Mouse (Mus musculus) forebrain, embryonic 14.5 days (tissue): Measurements from ENCODE around the gene Gm10803. TPM values are rescaled to one million over a fixed set of nuclear protein-coding genes. Genes with fewer than 3 reads are reported as not detected.

ENCODE experiments used
- ATAC-seq: fragments of 200-750 bp; cut with Nextera tagmentation; 2 replicates; pipeline ENCODE4 v1.8.0; 2017; ENCODE audit warnings: mild to moderate bottlenecking, moderate library complexity
- DNase-seq: peaks from one replicate; pipeline ENCODE4 v3.0.0-alpha.2; 2015; ENCODE audit warnings: low spot score
- H3K27ac ChIP-seq: fragments of 300-500 bp; sonication (generic); 2 replicates; pipeline ENCODE4 v1.5.1; 2014; ENCODE audit warnings: low read depth, mild to moderate bottlenecking, control low read depth, low read length, moderate library complexity
- H3K27me3 ChIP-seq: fragments of 300-500 bp; sonication (generic); replicated peaks from 2 replicates; pipeline ENCODE4 v1.6.1; 2014; ENCODE audit warnings: low read length, control low read depth, mixed read lengths; ENCODE audit not compliant: control insufficient read depth, insufficient read depth
- H3K36me3 ChIP-seq: fragments of 300-500 bp; sonication (generic); 2 replicates; pipeline ENCODE4 v1.6.1; 2014; ENCODE audit warnings: low read length, control low read depth; ENCODE audit not compliant: control insufficient read depth, insufficient read depth
- H3K4me1 ChIP-seq: fragments of 300-500 bp; sonication (generic); 2 replicates; pipeline ENCODE4 v1.6.1; 2014; ENCODE audit warnings: antibody characterized with exemption, low read length, control low read depth; ENCODE audit not compliant: control insufficient read depth, insufficient read depth
- H3K4me2 ChIP-seq: fragments of 300-500 bp; sonication (generic); 2 replicates; pipeline ENCODE4 v1.6.1; 2014; ENCODE audit warnings: mild to moderate bottlenecking, control low read depth, low read length
- H3K4me3 ChIP-seq: fragments of 300-500 bp; sonication (generic); 2 replicates; pipeline ENCODE4 v1.5.1; 2014; ENCODE audit warnings: low read depth, low read length, control low read depth
- H3K9ac ChIP-seq: fragments of 300-500 bp; sonication (generic); 2 replicates; pipeline ENCODE4 v1.6.1; 2014; ENCODE audit warnings: mild to moderate bottlenecking, low read length, control low read depth, moderate library complexity
- H3K9me3 ChIP-seq: fragments of 300-500 bp; sonication (generic); replicated peaks from 2 replicates; pipeline ENCODE4 v1.6.1; 2016; ENCODE audit warnings: low read length, control low read depth, mixed read lengths; ENCODE audit not compliant: control insufficient read depth
- WGBS: fragments of 180-500 bp; shearing (Covaris S2); extraction: QIAGEN DNeasy Blood & Tissue Kit; methylation state at CpG from one replicate; pipeline ENCODE4 v1.1.7; 2014; 5-methylcytosine and 5-hydroxymethylcytosine counted together
- polyA plus RNA-seq: library from polyadenylated mRNA; unstranded; fragments of >200 nt; fragmentation: Nextera tagmentation; extraction: Ambion mirVana; gene quantifications from 2 replicates; pipeline ENCODE4 v1.2.1, GENCODE M21; 2014

Gene Gm10803
- polyA plus RNA-seq, 1 experiment from 2014 or later, result not detected

DNA sequence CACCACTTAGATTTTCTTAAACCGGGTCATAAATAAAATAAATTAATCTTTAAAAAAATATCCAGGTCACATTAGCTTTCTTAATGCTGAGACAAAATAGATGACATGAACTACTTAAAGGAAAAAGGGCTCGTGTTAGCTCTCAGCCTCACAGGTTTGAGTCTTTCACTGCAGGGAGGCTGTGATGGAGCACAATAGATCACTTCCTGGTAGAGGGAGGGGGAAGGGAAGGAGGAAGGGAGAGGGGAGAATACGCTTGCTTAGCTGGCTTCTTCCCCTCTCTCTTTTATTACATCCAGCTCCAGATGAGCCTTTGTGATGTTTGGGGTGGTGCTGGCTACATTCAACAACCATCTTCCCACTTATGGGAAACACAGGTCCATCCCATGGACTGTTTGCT is 20.9 kb downstream of the Gm10803 start:
- Histone ChIP-seq H3K4me2 (no peak overlapping the region), H3K4me3 (no peak overlapping the region), H3K27me3 (no peaks in the 10 kb centered on the region), H3K9ac (no peak overlapping the region), H3K27ac (no peak overlapping the region), H3K9me3 (no peaks in the 10 kb centered on the region), H3K4me1 (no peaks in the 10 kb centered on the region), H3K36me3 (no peaks in the 10 kb centered on the region)
- 39% methylated on average over 3 of the region's 3 CpGs for WGBS
- ATAC-seq (no peak), DNase-seq (no peak)

DNA sequence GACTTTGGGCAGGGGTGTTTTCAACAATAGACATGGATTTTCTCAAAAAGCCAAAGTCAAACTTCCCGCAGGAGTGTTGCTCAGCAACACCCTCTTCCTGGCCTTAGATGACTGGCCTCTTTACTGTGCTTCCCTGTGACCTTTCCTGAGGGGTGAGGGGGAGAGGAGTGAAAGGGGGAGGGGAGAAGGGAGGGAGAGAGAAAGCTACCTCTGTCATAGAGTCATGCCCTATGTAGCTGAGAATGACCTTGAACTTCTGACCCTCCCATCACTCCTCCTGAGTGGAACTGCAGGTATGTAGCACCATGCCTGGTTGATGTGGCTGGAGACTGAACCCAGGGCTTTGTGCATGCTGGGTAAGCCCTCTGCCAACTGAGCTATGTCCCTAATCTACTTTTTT is 25.5 kb downstream of the Gm10803 start:
- no peak for ATAC-seq
- Histone ChIP-seq H3K4me3 (no peak overlapping the region), H3K27ac (no peak overlapping the region), H3K4me2 (no peak overlapping the region), H3K9me3 (no peaks in the 10 kb centered on the region), H3K9ac (no peak overlapping the region), H3K27me3 (no peaks in the 10 kb centered on the region), H3K4me1 (no peaks in the 10 kb centered on the region; the same call in 1 of the 2 replicates), H3K36me3 (no peaks in the 10 kb centered on the region)
- 63% methylated on average over 1 of the region's 1 CpGs for WGBS
- no peak for DNase-seq

DNA sequence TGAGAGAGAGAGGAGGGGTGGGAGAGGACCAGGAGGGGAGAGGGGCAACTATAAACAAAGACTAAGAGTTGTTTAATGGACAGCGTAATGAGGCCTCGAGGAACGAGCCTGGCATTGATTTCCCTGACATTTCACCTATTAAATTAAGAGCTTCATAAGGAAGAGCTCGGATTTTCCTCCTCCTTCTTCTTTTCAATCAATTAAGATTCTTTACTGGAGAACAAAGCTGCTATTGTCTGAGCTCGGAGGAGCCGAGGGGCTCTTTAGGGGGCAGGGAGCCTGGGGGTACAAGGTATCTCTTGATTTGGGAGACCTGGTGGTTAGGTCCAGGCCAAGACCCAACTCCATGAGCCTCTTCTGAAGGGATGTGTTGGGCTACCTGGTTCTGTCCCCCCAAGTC is 27.1 kb downstream of the Gm10803 start:
- no peak overlapping the region for H3K9ac ChIP-seq
- WGBS, result 5% methylated on average over 6 of the region's 6 CpGs
- H3K36me3 ChIP-seq, result no peaks in the 10 kb centered on the region
- H3K27me3 ChIP-seq, result no peaks in the 10 kb centered on the region
- no peak for DNase-seq
- no peaks in the 10 kb centered on the region; the same call in 1 of the 2 replicates for H3K4me1 ChIP-seq
- no peaks in the 10 kb centered on the region for H3K9me3 ChIP-seq
- no peak overlapping the region for H3K27ac ChIP-seq
- H3K4me2 ChIP-seq, result no peak overlapping the region
- H3K4me3 ChIP-seq, result no peak overlapping the region
- ATAC-seq, result no peak

DNA sequence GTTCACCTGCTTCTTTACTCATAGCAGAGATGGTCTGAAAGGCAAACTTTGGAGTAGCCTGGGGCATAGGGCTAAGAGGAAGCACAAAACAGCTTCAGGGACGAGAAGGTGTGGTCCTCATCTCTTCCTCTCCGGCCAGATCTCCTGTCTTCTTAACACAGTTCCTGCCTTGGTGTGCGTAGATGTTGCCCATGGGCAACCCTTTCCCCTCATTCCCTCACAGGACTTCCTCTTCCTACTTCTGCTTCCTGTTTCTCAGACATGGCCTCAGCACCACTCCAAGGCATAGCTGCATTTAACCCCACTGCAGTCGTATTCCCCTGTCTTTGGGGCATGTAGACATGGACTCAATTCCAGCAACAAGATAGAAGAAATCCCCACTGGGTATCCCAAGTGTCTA is 29.5 kb downstream of the Gm10803 start:
- Histone ChIP-seq H3K9ac (no peak overlapping the region), H3K27ac (no peak overlapping the region), H3K27me3 (no peaks in the 10 kb centered on the region), H3K4me2 (no peak overlapping the region), H3K4me1 (no peaks in the 10 kb centered on the region; the same call in 1 of the 2 replicates), H3K4me3 (no peak overlapping the region), H3K36me3 (no peaks in the 10 kb centered on the region), H3K9me3 (no peaks in the 10 kb centered on the region)
- ATAC-seq (no peak), DNase-seq (no peak)
- 77% methylated on average over 4 of the region's 4 CpGs for WGBS

DNA sequence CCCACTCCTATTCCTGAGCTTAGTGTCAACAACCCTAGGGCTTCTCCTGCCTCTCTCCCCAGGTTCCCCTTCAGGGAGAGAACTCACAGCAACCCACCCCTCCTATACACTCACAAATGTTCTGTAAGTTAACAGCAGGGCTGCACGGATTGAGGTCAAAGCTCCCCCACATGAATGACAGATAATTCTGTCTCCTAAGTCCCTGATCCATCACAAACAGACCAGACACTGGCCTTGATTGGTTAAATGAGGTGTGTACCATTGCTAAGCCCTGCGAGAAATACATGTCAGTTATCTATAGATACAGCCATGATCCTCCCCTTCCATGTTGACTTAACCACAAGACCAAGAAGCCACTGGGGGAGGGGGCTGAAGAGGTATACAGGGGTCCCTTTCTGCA is 31.3 kb downstream of the Gm10803 start:
- H3K36me3 ChIP-seq, result no peaks in the 10 kb centered on the region
- no peak for ATAC-seq
- no peaks in the 10 kb centered on the region for H3K9me3 ChIP-seq
- no peak overlapping the region for H3K27ac ChIP-seq
- H3K4me1 ChIP-seq, result no peaks in the 10 kb centered on the region; the same call in 1 of the 2 replicates
- H3K9ac ChIP-seq, result no peak overlapping the region
- no peak overlapping the region for H3K4me3 ChIP-seq
- H3K4me2 ChIP-seq, result no peak overlapping the region
- H3K27me3 ChIP-seq, result no peaks in the 10 kb centered on the region
- DNase-seq, result no peak
- WGBS, result 38% methylated on average over 2 of the region's 2 CpGs

DNA sequence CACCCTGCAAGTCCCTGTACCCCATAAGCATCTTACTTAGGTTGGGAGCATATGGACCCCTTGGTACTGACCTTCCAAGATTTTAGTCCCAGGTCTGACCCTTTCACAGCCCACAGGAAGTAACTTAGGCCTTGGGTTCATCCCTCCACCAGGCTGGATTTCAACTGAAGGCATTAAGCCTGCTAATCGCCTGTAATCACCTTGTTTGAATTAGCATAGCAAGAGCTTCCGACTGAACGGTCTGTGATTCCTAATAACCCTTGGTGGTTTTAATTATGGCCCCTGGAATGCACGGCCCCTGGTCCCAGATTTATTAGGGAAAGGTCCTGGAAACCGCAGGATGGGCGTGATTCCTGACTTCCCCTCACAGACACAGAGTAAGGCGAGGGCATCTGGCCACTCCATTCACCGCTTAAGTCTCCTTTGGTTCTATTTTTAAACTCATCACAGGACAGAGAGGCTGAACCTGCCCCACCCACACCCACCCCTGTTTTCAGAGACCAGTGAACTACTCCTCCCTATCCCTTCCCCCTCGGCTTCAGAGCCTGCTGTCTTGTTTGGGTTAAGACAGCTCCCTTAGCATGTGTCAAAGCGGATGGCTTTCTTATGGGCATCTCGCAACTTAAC is 31.9 kb downstream of the Gm10803 start:
- DNase-seq (no peak), ATAC-seq (no peak)
- no peak overlapping the region for H3K27ac ChIP-seq
- H3K9ac ChIP-seq, result no peak overlapping the region
- no peak overlapping the region for H3K4me3 ChIP-seq
- 19% methylated on average over 11 of the region's 11 CpGs for WGBS
- no peaks in the 10 kb centered on the region for H3K9me3 ChIP-seq
- no peak overlapping the region for H3K4me2 ChIP-seq
- no peaks in the 10 kb centered on the region for H3K4me1 ChIP-seq
- no peaks in the 10 kb centered on the region for H3K27me3 ChIP-seq
- no peaks in the 10 kb centered on the region for H3K36me3 ChIP-seq

DNA sequence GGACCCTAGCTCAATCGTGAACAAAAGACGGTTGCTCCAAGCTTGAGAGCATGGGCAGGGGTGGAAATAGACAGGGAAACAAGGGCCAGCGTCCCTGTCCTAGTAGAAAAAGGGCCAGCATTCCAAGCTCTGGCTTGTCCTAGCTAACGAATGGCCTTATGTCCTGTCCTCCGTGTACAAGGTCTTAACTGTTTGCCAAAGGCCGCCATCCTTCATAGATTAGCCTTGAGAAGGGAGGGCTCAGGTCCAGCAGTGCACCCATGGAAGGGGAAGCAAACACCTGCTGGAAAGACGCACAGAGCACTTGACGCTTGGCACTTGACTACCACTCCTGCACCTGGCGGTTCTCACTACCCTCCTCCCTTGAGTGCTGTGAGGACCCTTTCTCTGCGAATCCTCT is 32.8 kb downstream of the Gm10803 start:
- ATAC-seq (no peak), DNase-seq (no peak)
- no peaks in the 10 kb centered on the region for H3K4me1 ChIP-seq
- no peak overlapping the region for H3K4me2 ChIP-seq
- H3K27ac ChIP-seq, result no peak overlapping the region
- no peaks in the 10 kb centered on the region for H3K9me3 ChIP-seq
- no peaks in the 10 kb centered on the region for H3K36me3 ChIP-seq
- no peak overlapping the region for H3K4me3 ChIP-seq
- H3K27me3 ChIP-seq, result no peaks in the 10 kb centered on the region
- 78% methylated on average over 10 of the region's 10 CpGs for WGBS
- H3K9ac ChIP-seq, result no peak overlapping the region

DNA sequence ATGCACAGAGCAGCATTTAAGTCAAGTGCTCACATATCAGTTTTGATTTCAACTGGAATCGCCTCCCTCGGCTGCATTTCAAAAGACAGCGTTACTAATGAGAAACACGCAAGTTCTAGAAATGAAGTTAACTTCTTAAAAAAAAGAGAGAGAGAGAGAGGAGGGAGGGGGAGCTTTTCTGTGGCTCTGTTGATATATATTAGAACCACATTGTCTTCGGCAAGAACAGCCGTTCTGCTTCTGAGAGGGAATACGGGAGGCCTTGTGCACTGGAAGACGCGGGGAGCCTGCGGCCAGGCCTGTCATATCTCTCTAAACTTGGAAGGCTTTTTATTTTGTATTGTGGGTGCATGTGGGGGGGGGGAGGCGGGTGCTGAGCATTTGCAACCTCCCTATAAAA is 36.8 kb downstream of the Gm10803 start:
- no peak overlapping the region for H3K9ac ChIP-seq
- DNase-seq, result no peak
- no peak overlapping the region for H3K27ac ChIP-seq
- H3K36me3 ChIP-seq, result no peaks in the 10 kb centered on the region
- 76% methylated on average over 11 of the region's 11 CpGs for WGBS
- H3K4me2 ChIP-seq, result no peak overlapping the region
- H3K4me1 ChIP-seq, result no peaks in the 10 kb centered on the region
- H3K4me3 ChIP-seq, result no peak overlapping the region
- ATAC-seq, result no peak
- no peaks in the 10 kb centered on the region for H3K9me3 ChIP-seq
- no peaks in the 10 kb centered on the region for H3K27me3 ChIP-seq

DNA sequence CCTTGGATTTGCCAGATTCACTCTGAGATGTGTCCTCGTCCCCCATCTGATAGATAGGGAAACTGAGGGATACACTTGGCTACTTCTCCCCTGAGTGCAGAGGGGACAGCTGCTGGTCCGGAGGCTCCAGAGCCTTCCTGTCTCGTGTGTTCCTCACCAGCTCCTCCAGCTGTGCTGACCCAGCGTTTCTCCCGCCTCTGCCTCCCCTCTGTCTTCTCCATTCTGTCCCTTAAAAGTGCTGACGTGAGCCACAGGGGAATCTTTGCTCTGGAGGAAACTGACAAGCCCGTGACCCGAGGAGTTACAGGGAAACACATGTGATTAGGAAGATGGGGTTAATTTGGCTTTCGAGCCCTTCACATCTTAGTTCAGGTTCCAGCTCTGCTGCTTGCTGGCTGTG is 39.4 kb downstream of the Gm10803 start:
- H3K4me1 ChIP-seq, result no peaks in the 10 kb centered on the region
- 79% methylated on average over 9 of the region's 9 CpGs for WGBS
- H3K9me3 ChIP-seq, result no peaks in the 10 kb centered on the region
- no peak overlapping the region for H3K4me3 ChIP-seq
- H3K27ac ChIP-seq, result no peak overlapping the region
- DNase-seq, result no peak
- no peak overlapping the region for H3K4me2 ChIP-seq
- H3K36me3 ChIP-seq, result no peaks in the 10 kb centered on the region
- no peak for ATAC-seq
- no peak overlapping the region for H3K9ac ChIP-seq
- no peaks in the 10 kb centered on the region for H3K27me3 ChIP-seq
